Mouse (Mus musculus) hindbrain, embryonic 12.5 days (tissue): ENCODE measurements at regions not wholly inside any gene's neighbourhood (a gene's known extent, or its start where the extent isn't known, plus 50 kb on each side); places are given as distances from the start of the nearest gene placed in this dataset.

ENCODE experiments used
- ATAC-seq: fragments of 200-750 bp; cut with Nextera tagmentation; 2 replicates; pipeline ENCODE4 v1.8.0; 2017; ENCODE audit warnings: moderate TSS enrichment; ENCODE audit not compliant: low FRiP score
- H3K27ac ChIP-seq: fragments of 300-500 bp; sonication (generic); 2 replicates; pipeline ENCODE4 v1.5.1; 2016; ENCODE audit warnings: mild to moderate bottlenecking
- H3K27me3 ChIP-seq: fragments of 300-500 bp; sonication (generic); 2 replicates; pipeline ENCODE4 v1.6.1; 2016; ENCODE audit warnings: mild to moderate bottlenecking
- H3K36me3 ChIP-seq: fragments of 300-500 bp; sonication (generic); 2 replicates; pipeline ENCODE4 v1.6.1; 2016; ENCODE audit warnings: mild to moderate bottlenecking
- H3K4me1 ChIP-seq: fragments of 300-500 bp; sonication (generic); 2 replicates; pipeline ENCODE4 v1.6.1; 2016
- H3K4me2 ChIP-seq: fragments of 300-500 bp; sonication (generic); replicated peaks from 2 replicates; pipeline ENCODE4 v1.6.1; 2016; ENCODE audit warnings: mild to moderate bottlenecking
- H3K4me3 ChIP-seq: fragments of 300-500 bp; sonication (generic); 2 replicates; pipeline ENCODE4 v1.5.1; 2016; ENCODE audit warnings: mild to moderate bottlenecking
- H3K9ac ChIP-seq: fragments of 300-500 bp; sonication (generic); 2 replicates; pipeline ENCODE4 v1.6.1; 2016; ENCODE audit warnings: mild to moderate bottlenecking, moderate library complexity
- H3K9me3 ChIP-seq: fragments of 300-500 bp; sonication (generic); replicated peaks from 2 replicates; pipeline ENCODE4 v1.6.1; 2016; ENCODE audit warnings: mild to moderate bottlenecking
- WGBS: fragments of 180-500 bp; shearing (Covaris S2); methylation state at CpG from one replicate; pipeline ENCODE4 v1.1.7; 2016; 5-methylcytosine and 5-hydroxymethylcytosine counted together

DNA sequence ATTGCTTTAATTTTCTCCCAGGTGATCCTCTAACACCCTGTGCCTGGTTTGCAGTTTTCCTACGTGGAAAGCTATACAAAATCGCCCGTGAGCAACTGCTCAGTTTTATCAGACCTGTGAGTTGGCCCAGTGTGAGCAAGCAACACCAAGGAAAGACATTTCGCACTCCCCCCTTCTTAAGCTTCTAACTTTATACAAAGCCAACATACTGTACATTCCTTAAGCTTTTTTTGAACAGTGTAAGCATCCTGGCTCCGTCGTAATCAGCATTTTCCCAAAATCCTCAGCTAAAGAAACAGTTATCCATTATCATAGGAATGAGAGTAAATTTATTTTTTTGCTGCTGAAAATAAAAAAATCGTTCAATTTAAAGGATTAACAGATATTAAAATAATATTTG, 52.0 kb upstream of the Rgmb start:
- no peaks in the 10 kb centered on the region for H3K27me3 ChIP-seq
- no peak overlapping the region for H3K27ac ChIP-seq
- H3K36me3 ChIP-seq: no peaks in the 10 kb centered on the region
- no peak overlapping the region for H3K4me3 ChIP-seq
- 75% methylated on average over 7 of the region's 7 CpGs for WGBS
- ATAC-seq: no peak
- no peak overlapping the region for H3K9ac ChIP-seq
- no peaks in the 10 kb centered on the region for H3K9me3 ChIP-seq
- H3K4me1 ChIP-seq: no peaks in the 10 kb centered on the region
- no peak overlapping the region for H3K4me2 ChIP-seq

DNA sequence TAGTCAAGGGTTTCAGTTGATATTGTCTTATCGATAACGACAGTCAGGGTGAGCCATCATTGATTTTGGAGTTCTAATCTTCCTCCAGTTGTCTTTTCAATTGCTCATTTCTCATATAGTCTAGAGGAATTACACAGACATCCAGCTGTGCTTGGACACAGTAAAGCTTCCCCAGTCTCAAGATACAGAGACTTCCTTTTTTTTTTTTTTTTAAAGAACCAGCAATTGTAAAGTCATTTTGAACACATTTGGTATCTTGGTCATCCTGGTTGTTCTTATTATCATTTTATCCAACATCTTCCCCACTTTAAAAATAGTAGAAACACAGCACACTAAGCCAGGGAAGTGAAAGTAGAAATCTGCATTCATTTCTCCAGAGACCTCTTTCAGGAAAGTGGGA, 51.4 kb upstream of the Rgmb start:
- H3K4me3 ChIP-seq: no peak overlapping the region
- H3K4me1 ChIP-seq: no peaks in the 10 kb centered on the region
- no peaks in the 10 kb centered on the region for H3K9me3 ChIP-seq
- no peak for ATAC-seq
- H3K27ac ChIP-seq: no peak overlapping the region
- no peak overlapping the region for H3K4me2 ChIP-seq
- no peaks in the 10 kb centered on the region for H3K36me3 ChIP-seq
- 95% methylated on average over 2 of the region's 2 CpGs for WGBS
- H3K27me3 ChIP-seq: no peaks in the 10 kb centered on the region
- no peak overlapping the region for H3K9ac ChIP-seq
